11 mouse cellular contexts compared by ENCODE assay signal in the genomic region with DNA sequence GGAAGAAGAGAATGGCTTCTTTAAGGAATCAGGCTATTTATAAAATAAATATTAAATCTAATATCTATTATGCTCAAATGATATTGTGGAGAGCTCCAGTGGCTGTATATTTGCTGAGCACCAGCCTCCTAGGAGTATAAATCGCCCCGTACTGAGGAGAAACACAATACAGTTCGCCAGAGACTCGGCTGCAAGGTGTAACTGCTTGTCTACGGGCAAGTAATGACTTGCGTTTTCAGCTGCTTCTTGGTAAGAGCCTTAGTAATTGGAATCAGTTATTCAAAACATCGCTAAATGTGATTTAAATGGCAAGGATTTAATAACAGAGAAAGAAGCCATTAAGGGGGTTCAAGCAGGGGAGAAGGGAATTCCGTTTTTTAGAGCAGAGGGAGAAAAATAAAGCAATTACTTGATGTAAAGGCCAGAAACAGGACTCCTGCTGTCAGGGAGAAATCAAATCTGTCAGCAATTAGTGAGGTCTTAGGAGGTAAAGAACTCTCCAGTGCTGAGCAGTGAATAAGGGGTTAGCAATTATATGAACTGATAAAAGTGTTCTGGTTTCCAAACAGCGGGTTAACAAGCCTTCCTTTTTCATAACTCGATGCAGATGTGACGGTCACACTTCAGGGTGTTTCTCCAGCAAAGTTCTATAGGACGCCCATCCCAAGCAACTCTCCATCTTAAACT.
DNase-seq lines count a peak whose midpoint lies in the region; ATAC-seq and TF ChIP-seq lines count a peak whose summit lies in the region.
"Had no signal": no experiment of that assay in that cellular context is flagged by ENCODE, and none has a peak within 500 bp of the region (broad histone marks: within the 10 kb centered on the region; RNA-seq: fewer than 3 reads in every experiment).

No protein-coding gene starts in this region.

- WGBS in hindbrain, embryonic 10.5 days: 52% methylated on average over 12 of the region's 12 CpGs
- whole genome bisulfite sequencing in hindbrain, embryonic 12.5 days: 48% methylated on average over 12 of the region's 12 CpGs
- 4% methylated on average over 12 of the region's 12 CpGs for WGBS in forebrain, embryonic 12.5 days
- 44% methylated on average over 12 of the region's 12 CpGs for WGBS in hindbrain, postnatal 0 days
- 29% methylated on average over 12 of the region's 12 CpGs for WGBS in neural tube, embryonic 15.5 days

- H3K9ac ChIP-seq in hindbrain, embryonic 12.5 days: no peak overlapping the region
- H3K9ac ChIP-seq in forebrain, embryonic 12.5 days: no peak overlapping the region
- no peak overlapping the region for H3K9ac ChIP-seq in hindbrain, postnatal 0 days (replicated peaks; ENCODE audit: low read length)
- no peak overlapping the region for H3K9ac ChIP-seq in neural tube, embryonic 15.5 days (replicated peaks)
- H3K9ac ChIP-seq: liver, embryonic 12.5 days had no signal

- H3K9me3 ChIP-seq in hindbrain, embryonic 10.5 days: no peaks in the 10 kb centered on the region
- H3K9me3 ChIP-seq in hindbrain, embryonic 12.5 days (replicated peaks): no peaks in the 10 kb centered on the region
- H3K9me3 ChIP-seq in forebrain, embryonic 12.5 days: no peaks in the 10 kb centered on the region
- H3K9me3 ChIP-seq in hindbrain, postnatal 0 days (ENCODE audit: low read length): no peaks in the 10 kb centered on the region
- H3K9me3 ChIP-seq in neural tube, embryonic 15.5 days (replicated peaks): no peaks in the 10 kb centered on the region
- H3K9me3 ChIP-seq: liver, embryonic 12.5 days had no signal

- peak; percentile 5 for DNase-seq in hindbrain, embryonic 10.5 days (ENCODE audit: low spot score)
- DNase-seq in hindbrain, postnatal 0 days (ENCODE audit: low spot score): peak; percentile 24
- no peak for DNase-seq in cerebellum, adult 9-11 months
- DNase-seq in spleen, adult 12 weeks (ENCODE audit: low spot score): no peak
- no peak for DNase-seq in kidney, adult 8-10 months
- DNase-seq: cerebellum, adult 18-20 months; kidney, adult 2 months had no signal

- H3K27ac ChIP-seq in hindbrain, embryonic 10.5 days: no peak overlapping the region
- no peak overlapping the region for H3K27ac ChIP-seq in hindbrain, embryonic 12.5 days
- H3K27ac ChIP-seq in forebrain, embryonic 12.5 days: peak overlapping the region; percentile 79
- no peak overlapping the region for H3K27ac ChIP-seq in hindbrain, postnatal 0 days
- peak overlapping the region; percentile 46; the same call in 1 of the 2 replicates for H3K27ac ChIP-seq in neural tube, embryonic 15.5 days (replicated peaks)
- H3K27ac ChIP-seq: liver, embryonic 12.5 days had no signal

- no peak for TF ChIP-seq CTCF in hindbrain, postnatal 0 days (IDR thresholded peaks at IDR 0.05; ENCODE audit: low read depth)

- no peak overlapping the region for H3K4me3 ChIP-seq in hindbrain, embryonic 10.5 days
- H3K4me3 ChIP-seq in hindbrain, embryonic 12.5 days: no peak overlapping the region
- H3K4me3 ChIP-seq in forebrain, embryonic 12.5 days (replicated peaks): no peak overlapping the region
- H3K4me3 ChIP-seq in hindbrain, postnatal 0 days (ENCODE audit: low read length): no peak overlapping the region
- H3K4me3 ChIP-seq in neural tube, embryonic 15.5 days (replicated peaks): no peak overlapping the region
- H3K4me3 ChIP-seq: liver, embryonic 12.5 days had no signal

- no peak for ATAC-seq in hindbrain, embryonic 12.5 days (ENCODE audit: low FRiP score)
- peak; percentile 83 for ATAC-seq in forebrain, embryonic 12.5 days (ENCODE audit: low FRiP score)
- no peak for ATAC-seq in hindbrain, postnatal 0 days
- no peak for ATAC-seq in neural tube, embryonic 15.5 days (ENCODE audit: low FRiP score)
- ATAC-seq: liver, embryonic 12.5 days had no signal

- H3K27me3 ChIP-seq in hindbrain, embryonic 10.5 days (ENCODE audit: insufficient read depth, poor library complexity, severe bottlenecking): no peaks in the 10 kb centered on the region
- no peaks in the 10 kb centered on the region for H3K27me3 ChIP-seq in hindbrain, embryonic 12.5 days
- H3K27me3 ChIP-seq in forebrain, embryonic 12.5 days: peaks cover 10% of the 10 kb centered on the region
- no peaks in the 10 kb centered on the region for H3K27me3 ChIP-seq in hindbrain, postnatal 0 days (ENCODE audit: insufficient read depth, low read length)
- H3K27me3 ChIP-seq in neural tube, embryonic 15.5 days (replicated peaks): no peaks in the 10 kb centered on the region
- H3K27me3 ChIP-seq: liver, embryonic 12.5 days had no signal

- H3K36me3 ChIP-seq in hindbrain, embryonic 10.5 days: no peaks in the 10 kb centered on the region
- H3K36me3 ChIP-seq in hindbrain, embryonic 12.5 days: no peaks in the 10 kb centered on the region
- H3K36me3 ChIP-seq in forebrain, embryonic 12.5 days (replicated peaks): no peaks in the 10 kb centered on the region
- no peaks in the 10 kb centered on the region for H3K36me3 ChIP-seq in hindbrain, postnatal 0 days (ENCODE audit: insufficient read depth, low read length)
- H3K36me3 ChIP-seq in neural tube, embryonic 15.5 days: no peaks in the 10 kb centered on the region
- H3K36me3 ChIP-seq: liver, embryonic 12.5 days had no signal

- no peaks in the 10 kb centered on the region; the same call in 1 of the 2 replicates for H3K4me1 ChIP-seq in hindbrain, embryonic 10.5 days (replicated peaks)
- H3K4me1 ChIP-seq in hindbrain, embryonic 12.5 days: 0 out of 2 replicates have a peak, but pooled peaks cover 2% of the 10 kb centered on the region
- H3K4me1 ChIP-seq in forebrain, embryonic 12.5 days: peaks cover 17% of the 10 kb centered on the region
- no peaks in the 10 kb centered on the region for H3K4me1 ChIP-seq in hindbrain, postnatal 0 days (ENCODE audit: insufficient read depth, low read length)
- peaks cover 15% of the 10 kb centered on the region for H3K4me1 ChIP-seq in neural tube, embryonic 15.5 days
- H3K4me1 ChIP-seq: liver, embryonic 12.5 days had no signal

- H3K4me2 ChIP-seq in hindbrain, embryonic 12.5 days (replicated peaks): no peak overlapping the region; the same call in 1 of the 2 replicates
- peak overlapping the region; percentile 41 for H3K4me2 ChIP-seq in forebrain, embryonic 12.5 days
- 0 out of 2 replicates have a peak overlapping the region, but pooled peaks have one; percentile 18 for H3K4me2 ChIP-seq in hindbrain, postnatal 0 days (ENCODE audit: low read depth, low read length)
- peak overlapping the region; percentile 34 for H3K4me2 ChIP-seq in neural tube, embryonic 15.5 days
- H3K4me2 ChIP-seq: liver, embryonic 12.5 days had no signal

Comparison
In these comparisons a context has a peak if more than half of its experiments do, and no peak if none do; other contexts are left out.
1. DNase-seq: peak in hindbrain, embryonic 10.5 days (single experiment) and hindbrain, postnatal 0 days (single experiment); none in cerebellum, adult 9-11 months (single experiment), spleen, adult 12 weeks (single experiment) and kidney, adult 8-10 months (0 of 2).
2. H3K27ac ChIP-seq: peak in forebrain, embryonic 12.5 days (single experiment) and neural tube, embryonic 15.5 days (single experiment); none in hindbrain, embryonic 10.5 days (single experiment), hindbrain, embryonic 12.5 days (single experiment) and hindbrain, postnatal 0 days (single experiment).